Mouse (Mus musculus) lung, embryonic 16.5 days (tissue): Measurements from ENCODE around the gene Aoc2. TPM values are rescaled to one million over a fixed set of nuclear protein-coding genes. Genes with fewer than 3 reads are reported as not detected.

Source experiments
- ATAC-seq: fragments of 200-750 bp; cut with Nextera tagmentation; 2 replicates; pipeline ENCODE4 v1.8.0; 2017; ENCODE audit warnings: low read depth, mild to moderate bottlenecking, moderate library complexity
- H3K27ac ChIP-seq: fragments of 300-500 bp; sonication (generic); 2 replicates; pipeline ENCODE4 v1.5.1; 2014; ENCODE audit warnings: mild to moderate bottlenecking, control low read depth, low read length
- H3K27me3 ChIP-seq: fragments of 300-500 bp; sonication (generic); 2 replicates; pipeline ENCODE4 v1.6.1; 2014; ENCODE audit warnings: low read depth, low read length, mixed read lengths; ENCODE audit not compliant: control insufficient read depth, insufficient read depth
- H3K36me3 ChIP-seq: fragments of 300-500 bp; sonication (generic); 2 replicates; pipeline ENCODE4 v1.6.1; 2014; ENCODE audit warnings: low read length; ENCODE audit not compliant: control insufficient read depth, insufficient read depth
- H3K4me1 ChIP-seq: fragments of 300-500 bp; sonication (generic); replicated peaks from 2 replicates; pipeline ENCODE4 v1.6.1; 2014; ENCODE audit warnings: low read length, mixed read lengths; ENCODE audit not compliant: control insufficient read depth, insufficient read depth
- H3K4me2 ChIP-seq: fragments of 300-500 bp; sonication (generic); 2 replicates; pipeline ENCODE4 v1.6.1; 2014; ENCODE audit warnings: low read depth, low read length, control low read depth
- H3K4me3 ChIP-seq: fragments of 300-500 bp; sonication (generic); 2 replicates; pipeline ENCODE4 v1.5.1; 2014; ENCODE audit warnings: mild to moderate bottlenecking, low read length, control low read depth
- H3K9ac ChIP-seq: fragments of 300-500 bp; sonication (generic); 2 replicates; pipeline ENCODE4 v1.6.1; 2014; ENCODE audit warnings: low read length, control low read depth
- H3K9me3 ChIP-seq: fragments of 300-500 bp; sonication (generic); 2 replicates; pipeline ENCODE4 v1.6.1; 2016; ENCODE audit warnings: low read length; ENCODE audit not compliant: control insufficient read depth
- WGBS: fragments of 180-500 bp; shearing (Covaris S2); extraction: QIAGEN DNeasy Blood & Tissue Kit; methylation state at CpG from one replicate; pipeline ENCODE4 v1.1.7; 2014; 5-methylcytosine and 5-hydroxymethylcytosine counted together
- polyA plus RNA-seq: library from polyadenylated mRNA; unstranded; fragments of >200 nt; fragmentation: Nextera tagmentation; extraction: Ambion mirVana; gene quantifications from 2 replicates; pipeline ENCODE4 v1.2.1, GENCODE M21; 2015

The Aoc2 gene
- polyA plus RNA-seq, 1 experiment from 2014 or later = 1.2 TPM

GRCm38 (mm10) chr11:101283805-101284204, 41.1 kb upstream of the Aoc2 start:
- Histone ChIP-seq H3K4me3 (no peak overlapping the region), H3K4me1 (peaks cover 5% of the 10 kb centered on the region; the same call in 1 of the 2 replicates), H3K27ac (no peak overlapping the region), H3K27me3 (no peaks in the 10 kb centered on the region), H3K9me3 (no peaks in the 10 kb centered on the region), H3K36me3 (peaks cover 2% of the 10 kb centered on the region; the same call in 1 of the 2 replicates), H3K4me2 (no peak overlapping the region), H3K9ac (peak overlapping the region; percentile 21; the same call in 1 of the 2 replicates)
- WGBS = 61% methylated on average over 4 of the region's 4 CpGs
- no peak for ATAC-seq

DNA sequence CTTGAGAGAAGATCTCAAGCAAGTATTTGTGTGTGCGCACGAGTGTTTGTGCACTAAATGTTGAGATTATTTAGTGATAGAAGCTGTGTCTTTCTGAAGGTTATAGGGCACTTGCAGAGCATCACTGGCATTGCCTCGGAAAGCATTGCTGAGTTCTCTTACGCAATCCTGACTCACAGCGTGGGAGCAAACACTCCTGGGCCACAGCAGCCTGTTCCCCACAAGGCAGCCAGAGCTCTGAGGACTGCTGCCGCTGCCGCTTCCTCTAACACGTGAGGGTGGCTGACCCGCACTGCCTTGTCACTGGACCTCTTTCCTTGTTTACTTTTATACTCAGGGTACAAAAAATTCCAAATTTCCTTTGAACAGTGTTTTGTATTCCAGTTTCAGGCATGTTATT, 37.6 kb upstream of the Aoc2 start:
- Histone ChIP-seq H3K4me2 (no peak overlapping the region), H3K4me3 (no peak overlapping the region), H3K9ac (no peak overlapping the region), H3K27ac (no peak overlapping the region), H3K9me3 (no peaks in the 10 kb centered on the region), H3K4me1 (no peaks in the 10 kb centered on the region), H3K36me3 (peaks cover 11% of the 10 kb centered on the region), H3K27me3 (no peaks in the 10 kb centered on the region)
- WGBS = 60% methylated on average over 9 of the region's 9 CpGs
- no peak for ATAC-seq

- Histone ChIP-seq H3K36me3 (peaks cover 28% of the 10 kb centered on the region), H3K9ac (no peak overlapping the region), H3K27ac (no peak overlapping the region), H3K4me1 (no peaks in the 10 kb centered on the region), H3K4me3 (no peak overlapping the region), H3K4me2 (no peak overlapping the region), H3K9me3 (no peaks in the 10 kb centered on the region), H3K27me3 (no peaks in the 10 kb centered on the region)
- ATAC-seq = no peak
- WGBS = 95% methylated on average over 8 of the region's 8 CpGs
Observed at GRCm38 (mm10) chr11:101291231-101291630, 33.6 kb upstream of the Aoc2 start.

DNA sequence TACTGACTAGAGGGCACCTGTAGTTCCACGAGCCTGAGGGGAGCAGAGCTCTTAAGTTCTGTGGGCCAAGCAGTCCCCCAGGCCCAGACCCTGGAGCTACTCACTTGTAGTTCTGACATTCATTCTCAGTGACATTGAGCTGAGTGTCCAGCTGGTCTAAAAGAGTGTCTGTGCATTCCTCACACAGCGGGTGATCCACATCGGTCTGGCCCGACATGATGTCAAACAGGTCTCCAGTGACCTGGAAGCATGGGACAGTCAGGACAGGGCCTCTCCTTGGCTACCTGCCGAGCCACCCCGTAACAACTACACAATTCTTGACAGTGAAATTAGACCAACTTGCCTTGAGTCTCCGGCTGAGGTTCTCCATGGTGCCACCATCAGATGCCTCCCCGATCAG, 29.7 kb upstream of the Aoc2 start:
- Histone ChIP-seq H3K4me2 (no peak overlapping the region), H3K4me3 (no peak overlapping the region), H3K4me1 (no peaks in the 10 kb centered on the region), H3K9ac (no peak overlapping the region), H3K9me3 (no peaks in the 10 kb centered on the region), H3K36me3 (peaks cover 36% of the 10 kb centered on the region), H3K27me3 (no peaks in the 10 kb centered on the region), H3K27ac (no peak overlapping the region)
- WGBS = 96% methylated on average over 8 of the region's 8 CpGs
- no peak for ATAC-seq

DNA sequence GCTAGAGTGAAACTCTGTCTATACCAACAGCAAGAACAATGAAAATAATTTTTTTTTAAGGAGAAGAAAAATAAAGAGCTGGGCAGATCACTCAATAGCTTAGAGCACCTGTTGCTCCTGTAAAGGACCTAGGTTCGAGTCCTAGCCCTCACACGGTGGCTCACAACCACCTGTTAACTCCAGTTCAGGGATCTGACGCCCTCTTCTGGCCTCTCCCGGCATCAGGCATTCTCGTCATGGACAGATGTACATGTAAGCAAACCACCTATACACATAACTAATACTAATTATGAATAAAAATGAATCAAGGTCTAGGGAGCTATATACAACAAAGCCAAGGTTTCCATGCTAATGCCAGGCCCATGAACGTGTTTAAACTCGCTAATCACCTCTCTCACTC, 24.0 kb upstream of the Aoc2 start:
- H3K4me3 ChIP-seq = peak overlapping the region; percentile 79
- peaks cover 10% of the 10 kb centered on the region for H3K36me3 ChIP-seq
- H3K27ac ChIP-seq = no peak overlapping the region
- H3K4me1 ChIP-seq = peaks cover 10% of the 10 kb centered on the region
- H3K9me3 ChIP-seq = no peaks in the 10 kb centered on the region
- WGBS = 65% methylated on average over 7 of the region's 7 CpGs
- peak overlapping the region; percentile 90 for H3K4me2 ChIP-seq
- peak overlapping the region; percentile 86 for H3K9ac ChIP-seq
- no peaks in the 10 kb centered on the region for H3K27me3 ChIP-seq
- ATAC-seq = no peak

GRCm38 (mm10) chr11:101301299-101302003, 23.4 kb upstream of the Aoc2 start:
- H3K9ac ChIP-seq = peak overlapping the region; percentile 86
- no peak overlapping the region for H3K27ac ChIP-seq
- H3K4me1 ChIP-seq = peaks cover 10% of the 10 kb centered on the region
- peak overlapping the region; percentile 79 for H3K4me3 ChIP-seq
- ATAC-seq = no peak; the same call in 1 of the 2 replicates
- 10% methylated on average over 26 of the region's 26 CpGs for WGBS
- H3K9me3 ChIP-seq = no peaks in the 10 kb centered on the region
- peaks cover 10% of the 10 kb centered on the region for H3K36me3 ChIP-seq
- no peaks in the 10 kb centered on the region for H3K27me3 ChIP-seq
- H3K4me2 ChIP-seq = peak overlapping the region; percentile 90

GRCm38 (mm10) chr11:101302004-101302798, 22.7 kb upstream of the Aoc2 start, which contains the start of gene Becn1:
Becn1 (minus strand) TSS chr11:101302286.
- peak within 1 kb of the TSS; percentile 90 for H3K4me2 ChIP-seq
- peaks cover 10% of the 10 kb centered on the region for H3K4me1 ChIP-seq
- peak; percentile 96 for ATAC-seq
- WGBS = 5% methylated on average over 39 of the region's 39 CpGs
- no peak within 1 kb of the TSS for H3K27ac ChIP-seq
- H3K9me3 ChIP-seq = no peaks in the 10 kb centered on the region
- peak within 1 kb of the TSS; percentile 79 for H3K4me3 ChIP-seq
- H3K36me3 ChIP-seq = peaks cover 10% of the 10 kb centered on the region
- H3K27me3 ChIP-seq = no peaks in the 10 kb centered on the region
- peak within 1 kb of the TSS; percentile 86 for H3K9ac ChIP-seq

GRCm38 (mm10) chr11:101307744-101308143, 17.1 kb upstream of the Aoc2 start:
- Histone ChIP-seq H3K9ac (no peak overlapping the region), H3K4me2 (no peak overlapping the region), H3K4me1 (no peaks in the 10 kb centered on the region), H3K9me3 (no peaks in the 10 kb centered on the region), H3K27me3 (peaks cover 2% of the 10 kb centered on the region; the same call in 1 of the 2 replicates), H3K27ac (no peak overlapping the region), H3K36me3 (no peaks in the 10 kb centered on the region), H3K4me3 (no peak overlapping the region)
- WGBS = 23% methylated on average over 5 of the region's 5 CpGs
- ATAC-seq = no peak

DNA sequence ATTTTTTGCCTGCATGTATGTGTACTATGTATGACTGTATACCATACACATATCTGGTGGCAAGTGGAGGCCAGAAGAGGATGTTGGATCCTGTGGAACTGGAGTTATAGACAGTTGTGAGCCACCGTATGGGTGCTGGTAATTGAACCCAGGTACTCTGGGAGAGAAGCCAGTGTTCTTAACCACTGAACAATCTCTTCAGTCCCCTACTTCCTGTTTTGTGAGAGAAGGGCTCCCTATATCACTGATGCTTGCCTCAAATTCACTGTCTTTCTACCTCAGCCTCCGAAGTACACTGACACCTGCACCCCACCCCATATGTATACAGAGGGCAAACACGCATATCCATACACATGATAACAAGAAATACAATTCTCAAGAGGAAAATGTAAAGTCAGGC, 13.8 kb upstream of the Aoc2 start:
- ATAC-seq = no peak
- H3K9me3 ChIP-seq = no peaks in the 10 kb centered on the region
- peaks cover 2% of the 10 kb centered on the region; the same call in 1 of the 2 replicates for H3K4me1 ChIP-seq
- H3K4me2 ChIP-seq = no peak overlapping the region
- H3K36me3 ChIP-seq = no peaks in the 10 kb centered on the region
- WGBS = 89% methylated on average over 3 of the region's 3 CpGs
- H3K27ac ChIP-seq = no peak overlapping the region
- no peak overlapping the region for H3K9ac ChIP-seq
- H3K27me3 ChIP-seq = peaks cover 2% of the 10 kb centered on the region; the same call in 1 of the 2 replicates
- no peak overlapping the region for H3K4me3 ChIP-seq
